Mouse (Mus musculus) limb, embryonic 13.5 days (tissue): ENCODE measurements at regions not wholly inside any gene's neighbourhood (a gene's known extent, or its start where the extent isn't known, plus 50 kb on each side); places are given as distances from the start of the nearest gene placed in this dataset.
A peak's percentile ranks its signal among the peaks of the same experiment; 100 is the strongest.
"Not testable (repeated sequence)": the region's sequence is repeated elsewhere in the genome, so short reads cannot be mapped to it uniquely, and the experiment has no call there.

Experiments used
- ATAC-seq: fragments of 200-750 bp; cut with Nextera tagmentation; 2 replicates; pipeline ENCODE4 v1.8.0; 2017; ENCODE audit warnings: low read depth, moderate number of reproducible peaks, moderate TSS enrichment; ENCODE audit not compliant: low FRiP score
- H3K27ac ChIP-seq: fragments of 300-500 bp; sonication (generic); 2 replicates; pipeline ENCODE4 v1.5.1; 2015; ENCODE audit warnings: inconsistent platforms, mild to moderate bottlenecking, moderate library complexity
- H3K27me3 ChIP-seq: fragments of 300-500 bp; sonication (generic); 2 replicates; pipeline ENCODE4 v1.6.1; 2015; ENCODE audit warnings: mild to moderate bottlenecking, inconsistent platforms
- H3K36me3 ChIP-seq: fragments of 300-500 bp; sonication (generic); 2 replicates; pipeline ENCODE4 v1.6.1; 2015; ENCODE audit warnings: inconsistent platforms, mild to moderate bottlenecking, moderate library complexity
- H3K4me1 ChIP-seq: fragments of 300-500 bp; sonication (generic); 2 replicates; pipeline ENCODE4 v1.6.1; 2015; ENCODE audit warnings: inconsistent platforms
- H3K4me2 ChIP-seq: fragments of 300-500 bp; sonication (generic); replicated peaks from 2 replicates; pipeline ENCODE4 v1.6.1; 2015; ENCODE audit warnings: inconsistent platforms, mild to moderate bottlenecking, moderate library complexity
- H3K4me3 ChIP-seq: fragments of 300-500 bp; sonication (generic); 2 replicates; pipeline ENCODE4 v1.5.1; 2015; ENCODE audit warnings: moderate library complexity, mild to moderate bottlenecking, inconsistent platforms
- H3K9ac ChIP-seq: fragments of 300-500 bp; sonication (generic); 2 replicates; pipeline ENCODE4 v1.6.1; 2015; ENCODE audit warnings: mild to moderate bottlenecking, inconsistent platforms
- H3K9me3 ChIP-seq: fragments of 300-500 bp; sonication (generic); 2 replicates; pipeline ENCODE4 v1.6.1; 2016; ENCODE audit warnings: inconsistent platforms
- WGBS: fragments of 180-500 bp; shearing (Covaris S2); methylation state at CpG from one replicate; pipeline ENCODE4 v1.1.7; 2015; 5-methylcytosine and 5-hydroxymethylcytosine counted together

- Histone ChIP-seq H3K4me2 (no peak overlapping the region), H3K9ac (no peak overlapping the region), H3K27me3 (no peaks in the 10 kb centered on the region), H3K36me3 (no peaks in the 10 kb centered on the region), H3K27ac (no peak overlapping the region; the same call in 1 of the 2 replicates), H3K9me3 (no peaks in the 10 kb centered on the region), H3K4me3 (no peak overlapping the region), H3K4me1 (no peaks in the 10 kb centered on the region)
- no peak for ATAC-seq
- 75% methylated on average over 9 of the region's 9 CpGs for WGBS
These were observed 243.3 kb upstream of the Srek1ip1 start for GRCm38 (mm10) chr13:104549016-104549415.

DNA sequence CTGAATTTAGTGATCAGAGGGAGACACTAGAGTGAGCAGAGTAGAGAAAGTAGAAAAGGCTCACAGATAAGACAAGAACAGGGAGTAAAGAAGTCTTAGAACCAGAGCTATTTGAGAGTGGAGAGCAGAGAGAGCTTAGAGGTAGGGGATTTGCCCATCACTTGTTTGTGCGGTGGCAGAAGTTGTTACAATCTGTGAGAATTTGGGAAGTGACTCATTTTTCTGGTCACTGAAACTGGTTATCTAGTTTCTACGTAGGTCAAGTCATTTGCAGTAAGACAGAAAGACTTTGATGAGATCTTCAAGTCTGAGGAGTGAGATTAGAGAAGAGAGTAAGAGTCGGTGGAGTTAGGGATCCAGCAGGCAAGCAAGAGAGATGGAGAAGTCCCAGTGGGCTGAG lies 239.0 kb upstream of the Srek1ip1 start:
- peaks cover 9% of the 10 kb centered on the region; the same call in 1 of the 2 replicates for H3K4me1 ChIP-seq
- no peaks in the 10 kb centered on the region for H3K9me3 ChIP-seq
- no peak overlapping the region for H3K27ac ChIP-seq
- no peak for ATAC-seq
- no peaks in the 10 kb centered on the region for H3K27me3 ChIP-seq
- no peak overlapping the region for H3K4me3 ChIP-seq
- H3K36me3 ChIP-seq: no peaks in the 10 kb centered on the region
- H3K9ac ChIP-seq: no peak overlapping the region
- H3K4me2 ChIP-seq: no peak overlapping the region
- WGBS: 91% methylated on average over 3 of the region's 3 CpGs

- not testable (repeated sequence) for ATAC-seq, H3K9me3 ChIP-seq, H3K27ac ChIP-seq, H3K4me3 ChIP-seq, H3K27me3 ChIP-seq, H3K36me3 ChIP-seq, H3K9ac ChIP-seq
- WGBS: 11% methylated on average over 7 of the region's 7 CpGs
- H3K4me1 ChIP-seq: peaks cover 20% of the 10 kb centered on the region
- peak overlapping the region; percentile 31 for H3K4me2 ChIP-seq
These were observed 235.7 kb upstream of the Srek1ip1 start for GRCm38 (mm10) chr13:104556609-104557008.

DNA sequence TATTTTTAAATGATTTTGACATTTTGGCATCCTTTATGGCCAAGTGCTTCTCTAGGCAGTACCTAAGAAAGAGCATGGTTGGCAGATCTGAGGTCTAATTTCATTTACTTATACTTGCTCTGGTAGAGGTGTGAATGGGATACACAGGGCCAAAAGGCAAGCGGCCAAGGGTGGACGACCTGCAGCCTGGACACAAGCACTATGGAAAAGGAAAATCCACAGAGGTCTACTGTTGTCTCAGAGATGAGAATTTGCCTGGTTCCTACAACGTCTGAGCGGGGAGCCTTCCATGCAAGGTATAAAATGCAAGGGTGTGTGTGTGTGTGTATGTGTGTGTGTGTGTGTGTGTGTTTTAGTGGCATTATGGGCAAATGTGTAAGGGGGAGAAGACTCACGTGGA lies 232.4 kb upstream of the Srek1ip1 start:
- Histone ChIP-seq H3K4me2 (no peak overlapping the region), H3K36me3 (no peaks in the 10 kb centered on the region), H3K4me1 (peaks cover 38% of the 10 kb centered on the region), H3K27me3 (no peaks in the 10 kb centered on the region), H3K9me3 (no peaks in the 10 kb centered on the region), H3K27ac (no peak overlapping the region), H3K4me3 (no peak overlapping the region), H3K9ac (no peak overlapping the region)
- no peak for ATAC-seq
- WGBS: 80% methylated on average over 5 of the region's 5 CpGs

DNA sequence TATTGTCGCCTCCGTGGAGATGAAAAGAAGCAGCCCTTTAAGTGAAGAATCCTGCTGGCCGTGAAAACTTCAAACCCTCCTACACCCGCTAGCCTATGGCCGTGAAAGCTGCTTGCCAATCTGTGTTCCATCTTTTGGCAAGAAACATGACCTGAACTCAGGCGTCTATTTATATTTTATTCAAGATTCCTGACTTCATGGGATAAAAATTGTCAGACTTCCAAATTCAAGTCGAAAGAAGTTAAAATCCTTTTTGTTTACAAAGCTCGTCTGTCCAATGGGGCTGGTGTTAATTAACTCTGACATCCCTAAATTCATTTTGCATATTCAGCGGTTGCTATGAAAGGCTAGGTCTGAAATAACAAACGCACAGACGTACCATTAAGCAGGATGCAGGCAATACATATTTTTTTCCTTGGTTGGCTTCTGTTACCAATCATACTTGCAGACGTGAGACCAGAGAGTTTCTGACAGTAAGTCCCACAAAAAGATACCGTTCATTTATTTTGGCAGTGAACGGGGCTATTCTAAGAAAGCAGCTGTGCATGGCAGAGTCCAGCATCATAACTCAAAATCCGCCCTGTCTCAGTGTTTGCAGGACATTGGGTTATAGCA lies 231.7 kb upstream of the Srek1ip1 start:
- Histone ChIP-seq H3K4me1 (peaks cover 38% of the 10 kb centered on the region), H3K4me3 (no peak overlapping the region), H3K9ac (no peak overlapping the region), H3K27me3 (no peaks in the 10 kb centered on the region), H3K4me2 (no peak overlapping the region), H3K27ac (no peak overlapping the region), H3K36me3 (no peaks in the 10 kb centered on the region), H3K9me3 (no peaks in the 10 kb centered on the region)
- ATAC-seq: no peak
- 51% methylated on average over 15 of the region's 15 CpGs for WGBS

GRCm38 (mm10) chr13:104562536-104562935 lies 229.7 kb upstream of the Srek1ip1 start:
- H3K4me3 ChIP-seq: no peak overlapping the region
- WGBS: 29% methylated on average over 3 of the region's 3 CpGs
- H3K4me2 ChIP-seq: no peak overlapping the region
- no peak for ATAC-seq
- H3K27ac ChIP-seq: 0 out of 2 replicates have a peak overlapping the region, but pooled peaks have one; percentile 44
- no peak overlapping the region for H3K9ac ChIP-seq
- no peaks in the 10 kb centered on the region for H3K9me3 ChIP-seq
- peaks cover 30% of the 10 kb centered on the region for H3K4me1 ChIP-seq
- no peaks in the 10 kb centered on the region for H3K36me3 ChIP-seq
- H3K27me3 ChIP-seq: no peaks in the 10 kb centered on the region

GRCm38 (mm10) chr13:104563019-104563418 lies 229.3 kb upstream of the Srek1ip1 start:
- ATAC-seq: no peak; the same call in 1 of the 2 replicates
- Histone ChIP-seq H3K27me3 (no peaks in the 10 kb centered on the region), H3K36me3 (no peaks in the 10 kb centered on the region), H3K4me3 (no peak overlapping the region), H3K9ac (no peak overlapping the region), H3K4me1 (peaks cover 33% of the 10 kb centered on the region), H3K27ac (no peak overlapping the region), H3K4me2 (no peak overlapping the region), H3K9me3 (no peaks in the 10 kb centered on the region)
- WGBS: 10% methylated on average over 2 of the region's 2 CpGs

DNA sequence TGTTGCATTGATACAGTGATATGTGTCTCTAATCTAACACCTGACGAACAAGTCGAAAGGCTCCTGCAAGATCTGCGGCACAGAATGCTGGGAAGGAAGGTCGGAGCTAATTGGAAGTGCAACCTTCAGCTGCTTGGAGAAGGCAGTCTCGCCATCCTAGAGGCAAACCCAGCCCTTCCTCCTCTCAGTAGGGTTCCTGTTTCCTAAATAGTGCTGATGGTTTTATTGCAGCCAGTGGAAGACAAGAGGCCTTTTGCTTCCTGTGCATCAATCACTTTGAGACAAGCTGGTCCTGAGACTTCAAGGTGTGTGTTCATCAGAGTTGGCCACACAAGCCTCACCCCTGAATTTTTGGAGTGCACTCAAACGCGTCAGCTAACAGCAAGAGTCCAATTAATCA lies 228.4 kb upstream of the Srek1ip1 start:
- no peak for ATAC-seq
- H3K4me2 ChIP-seq: no peak overlapping the region

DNA sequence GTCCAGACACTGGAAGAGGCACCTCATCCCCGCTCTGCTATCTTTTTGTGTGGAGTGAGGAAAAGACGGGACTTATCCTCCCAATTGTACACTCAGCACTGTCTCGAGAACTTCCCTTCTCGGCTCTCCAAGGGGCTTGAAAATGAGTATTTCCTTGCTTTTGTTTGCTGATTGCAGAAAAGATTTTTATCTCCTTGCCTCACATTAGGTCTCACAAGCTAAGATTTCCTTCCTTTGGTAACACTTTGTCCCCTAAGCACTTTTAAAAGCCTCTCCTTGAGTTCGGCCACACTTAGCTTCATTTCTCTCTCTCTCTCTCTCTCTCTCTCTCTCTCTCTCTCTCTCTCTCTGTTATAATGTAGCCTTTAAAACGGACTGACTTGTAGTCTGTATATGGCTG lies 222.5 kb upstream of the Srek1ip1 start:
- Histone ChIP-seq H3K4me2 (no peak overlapping the region), H3K36me3 (no peaks in the 10 kb centered on the region), H3K4me3 (no peak overlapping the region), H3K27me3 (no peaks in the 10 kb centered on the region), H3K27ac (no peak overlapping the region), H3K4me1 (peaks cover 13% of the 10 kb centered on the region), H3K9me3 (no peaks in the 10 kb centered on the region), H3K9ac (no peak overlapping the region)
- 63% methylated on average over 6 of the region's 6 CpGs for WGBS
- ATAC-seq: no peak

More for the DNA sequence above, 228.4 kb upstream of the Srek1ip1 start:
- Histone ChIP-seq H3K4me1 (peaks cover 33% of the 10 kb centered on the region), H3K9me3 (no peaks in the 10 kb centered on the region), H3K4me3 (no peak overlapping the region), H3K27ac (no peak overlapping the region), H3K9ac (no peak overlapping the region), H3K36me3 (no peaks in the 10 kb centered on the region), H3K27me3 (no peaks in the 10 kb centered on the region)
- WGBS: 13% methylated on average over 7 of the region's 7 CpGs

- Histone ChIP-seq H3K4me1 (peaks cover 29% of the 10 kb centered on the region), H3K9ac (no peak overlapping the region), H3K9me3 (no peaks in the 10 kb centered on the region), H3K27ac (peak overlapping the region; percentile 22; the same call in 1 of the 2 replicates), H3K36me3 (no peaks in the 10 kb centered on the region), H3K4me2 (no peak overlapping the region), H3K27me3 (no peaks in the 10 kb centered on the region), H3K4me3 (no peak overlapping the region)
- WGBS: 59% methylated on average over 10 of the region's 10 CpGs
- no peak for ATAC-seq
These were observed 220.0 kb upstream of the Srek1ip1 start for GRCm38 (mm10) chr13:104572236-104572635.

- ATAC-seq: no peak
- Histone ChIP-seq H3K27ac (no peak overlapping the region), H3K4me3 (no peak overlapping the region), H3K27me3 (no peaks in the 10 kb centered on the region; the same call in 1 of the 2 replicates), H3K36me3 (no peaks in the 10 kb centered on the region), H3K4me1 (peaks cover 38% of the 10 kb centered on the region), H3K4me2 (no peak overlapping the region), H3K9me3 (no peaks in the 10 kb centered on the region), H3K9ac (no peak overlapping the region)
- WGBS: 91% methylated on average over 5 of the region's 5 CpGs
These were observed 217.9 kb upstream of the Srek1ip1 start for GRCm38 (mm10) chr13:104574396-104574795.

GRCm38 (mm10) chr13:104576188-104576789 lies 216.0 kb upstream of the Srek1ip1 start:
- H3K4me1 ChIP-seq: peaks cover 49% of the 10 kb centered on the region
- H3K27me3 ChIP-seq: no peaks in the 10 kb centered on the region; the same call in 1 of the 2 replicates
- no peak overlapping the region; the same call in 1 of the 2 replicates for H3K27ac ChIP-seq
- no peaks in the 10 kb centered on the region for H3K9me3 ChIP-seq
- H3K4me3 ChIP-seq: no peak overlapping the region
- H3K9ac ChIP-seq: no peak overlapping the region
- WGBS: 4% methylated on average over 10 of the region's 10 CpGs
- H3K4me2 ChIP-seq: peak overlapping the region; percentile 38
- peak; percentile 84 for ATAC-seq
- no peaks in the 10 kb centered on the region for H3K36me3 ChIP-seq

DNA sequence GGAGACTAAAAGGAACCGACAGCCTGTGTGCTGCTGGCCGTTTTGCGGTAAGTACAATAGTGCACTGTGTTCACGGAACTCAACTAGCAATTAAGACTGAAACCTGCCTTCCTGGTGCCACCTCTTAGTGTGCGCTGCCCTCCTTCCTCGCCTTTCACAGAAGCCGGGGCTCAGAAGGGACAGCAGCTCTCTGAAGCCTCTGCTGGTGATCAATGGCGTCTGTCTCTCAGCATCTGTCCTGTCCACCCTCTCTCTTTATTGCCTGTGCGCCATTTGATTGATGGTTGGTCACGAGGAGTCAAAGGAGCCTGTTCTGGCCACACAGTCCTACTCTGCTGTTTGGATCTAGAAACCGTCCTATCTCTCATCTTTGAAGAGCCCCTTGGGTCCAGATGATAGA lies 214.4 kb upstream of the Srek1ip1 start:
- H3K27ac ChIP-seq: no peak overlapping the region

More for the DNA sequence above, 214.4 kb upstream of the Srek1ip1 start:
- Histone ChIP-seq H3K9me3 (no peaks in the 10 kb centered on the region), H3K9ac (no peak overlapping the region), H3K4me3 (no peak overlapping the region), H3K27me3 (no peaks in the 10 kb centered on the region; the same call in 1 of the 2 replicates), H3K36me3 (no peaks in the 10 kb centered on the region), H3K4me2 (no peak overlapping the region; the same call in 1 of the 2 replicates), H3K4me1 (peaks cover 44% of the 10 kb centered on the region)
- WGBS: 24% methylated on average over 11 of the region's 11 CpGs
- ATAC-seq: no peak
